Mouse (Mus musculus) cerebellum, adult 9-11 months (tissue): ENCODE data around the gene Pkp4.

Source experiments
- DNase-seq: peaks from one replicate; pipeline ENCODE4 v3.0.0; 2022

Gene Pkp4

GRCm38 (mm10) chr2:59184107-59185064 is 23.7 kb downstream of the Pkp4 start:
- DNase-seq = no peak

- no peak for DNase-seq
Measured at GRCm38 (mm10) chr2:59186122-59186521, 25.5 kb downstream of the Pkp4 start.

- no peak for DNase-seq
Measured at GRCm38 (mm10) chr2:59186966-59187365, 26.3 kb downstream of the Pkp4 start.

GRCm38 (mm10) chr2:59188306-59188705 is 27.7 kb downstream of the Pkp4 start:
- DNase-seq = peak; percentile 78

GRCm38 (mm10) chr2:59189661-59190185 is 29.1 kb downstream of the Pkp4 start:
- peak; percentile 56 for DNase-seq

GRCm38 (mm10) chr2:59190186-59190585 is 29.5 kb downstream of the Pkp4 start:
- DNase-seq = no peak

GRCm38 (mm10) chr2:59191466-59191865 is 30.8 kb downstream of the Pkp4 start:
- DNase-seq = peak; percentile 74

GRCm38 (mm10) chr2:59193117-59193516 is 32.5 kb downstream of the Pkp4 start:
- no peak for DNase-seq

- no peak for DNase-seq
Measured at GRCm38 (mm10) chr2:59197156-59197555, 36.5 kb downstream of the Pkp4 start.

GRCm38 (mm10) chr2:59199476-59199976 is 38.9 kb downstream of the Pkp4 start:
- no peak for DNase-seq

- DNase-seq = no peak
Measured at GRCm38 (mm10) chr2:59200511-59200910, 39.9 kb downstream of the Pkp4 start.

GRCm38 (mm10) chr2:59202930-59203329 is 42.3 kb downstream of the Pkp4 start:
- DNase-seq = no peak

- no peak for DNase-seq
Measured at GRCm38 (mm10) chr2:59203627-59204425, 43.2 kb downstream of the Pkp4 start.

- DNase-seq = no peak
Measured at GRCm38 (mm10) chr2:59205092-59205491, 44.4 kb downstream of the Pkp4 start.

- no peak for DNase-seq
Measured at GRCm38 (mm10) chr2:59206190-59206589, 45.5 kb downstream of the Pkp4 start.

GRCm38 (mm10) chr2:59207240-59207639 is 46.6 kb downstream of the Pkp4 start:
- no peak for DNase-seq

GRCm38 (mm10) chr2:59207725-59208124 is 47.1 kb downstream of the Pkp4 start:
- no peak for DNase-seq

- no peak for DNase-seq
Measured at GRCm38 (mm10) chr2:59208276-59208675, 47.6 kb downstream of the Pkp4 start.

- DNase-seq = no peak
Measured at GRCm38 (mm10) chr2:59211051-59211450, 50.4 kb downstream of the Pkp4 start.

- DNase-seq = peak; percentile 65
Measured at GRCm38 (mm10) chr2:59212430-59212829, 51.8 kb downstream of the Pkp4 start.

- DNase-seq = no peak
Measured at GRCm38 (mm10) chr2:59212846-59213245, 52.2 kb downstream of the Pkp4 start.

GRCm38 (mm10) chr2:59217931-59218330 is 57.3 kb downstream of the Pkp4 start:
- DNase-seq = no peak
